Comparison of ENCODE assay signal across 24 mouse cellular contexts in genomic region chr11:43980444-43980843, GRCm38 (mm10).
"Had no signal": no experiment of that assay in that cellular context is flagged by ENCODE, and none has a peak within 500 bp of the region (broad histone marks: within the 10 kb centered on the region; RNA-seq: fewer than 3 reads in every experiment).

No protein-coding gene starts in this region.

- H3K4me1 ChIP-seq: heart, embryonic 10.5 days; heart, embryonic 12.5 days; hindbrain, embryonic 13.5 days; limb, embryonic 13.5 days; limb, embryonic 15.5 days; liver, embryonic 12.5 days had no signal

- H3K36me3 ChIP-seq: heart, embryonic 10.5 days; heart, embryonic 12.5 days; hindbrain, embryonic 13.5 days; hindbrain, embryonic 15.5 days; limb, embryonic 13.5 days; limb, embryonic 15.5 days; liver, embryonic 12.5 days had no signal

- H3K27ac ChIP-seq: gastrocnemius, adult 2 months; heart, embryonic 10.5 days; hindbrain, embryonic 13.5 days; hindbrain, embryonic 15.5 days; hindbrain, postnatal 0 days; layer of hippocampus, adult 2 months; limb, embryonic 13.5 days; limb, embryonic 15.5 days; liver, embryonic 12.5 days; liver, embryonic 14.5 days had no signal

- ATAC-seq: hindbrain, postnatal 0 days; intestine, embryonic 16.5 days; liver, embryonic 12.5 days had no signal

- H3K4me3 ChIP-seq: gastrocnemius, adult 2 months; heart, embryonic 10.5 days; heart, embryonic 12.5 days; hindbrain, embryonic 13.5 days; hindbrain, embryonic 15.5 days; layer of hippocampus, adult 2 months; limb, embryonic 13.5 days; limb, embryonic 15.5 days; liver, embryonic 12.5 days had no signal

- H3K27me3 ChIP-seq: heart, embryonic 12.5 days; hindbrain, embryonic 13.5 days; hindbrain, embryonic 15.5 days; limb, embryonic 13.5 days; limb, embryonic 15.5 days; liver, embryonic 12.5 days had no signal

- DNase-seq: gastrocnemius, adult 2 months; gastrocnemius, postnatal 10 days; gastrocnemius, postnatal 25 days; heart, adult 18-20 months; heart, postnatal 10 days; heart, postnatal 4 days; kidney, adult 11 months; kidney, adult 8-10 months; kidney, postnatal 10 days; kidney, postnatal 25 days; kidney, postnatal 4 days; layer of hippocampus, postnatal 36 days; left cerebral cortex, postnatal 4 days had no signal
